Mouse (Mus musculus): ENCODE measurements around the gene Tifa. TPM values are rescaled to one million over a fixed set of nuclear protein-coding genes. Genes with fewer than 3 reads are reported as not detected.

Tifa gene
- polyA plus RNA-seq, 1 experiment from 2014 or later: 3.1 TPM

GRCm38 (mm10) chr3:127879968-127880367, 90.4 kb downstream of the Tifa start:
- WGBS: 88% methylated on average over 3 of the region's 3 CpGs
- no peak for ATAC-seq
- H3K27ac ChIP-seq (ENCODE audit: low read length): no peak overlapping the region
- H3K4me3 ChIP-seq (ENCODE audit: low read depth, low read length): no peak overlapping the region
- H3K27me3 ChIP-seq (ENCODE audit: control insufficient read depth, insufficient read depth, low read depth, low read length): no peaks in the 10 kb centered on the region
- H3K9ac ChIP-seq (ENCODE audit: low read depth, low read length): no peak overlapping the region
- no peaks in the 10 kb centered on the region for H3K4me1 ChIP-seq (ENCODE audit: control insufficient read depth, insufficient read depth, low read length)
- H3K9me3 ChIP-seq (replicated peaks; ENCODE audit: control insufficient read depth, low read length, poor library complexity, severe bottlenecking): no peaks in the 10 kb centered on the region
- H3K4me2 ChIP-seq (ENCODE audit: low read length): no peak overlapping the region
- H3K36me3 ChIP-seq (ENCODE audit: control insufficient read depth, insufficient read depth, low read length): no peaks in the 10 kb centered on the region

- Histone ChIP-seq H3K4me1 (ENCODE audit: control insufficient read depth, insufficient read depth, low read length) (no peaks in the 10 kb centered on the region), H3K27me3 (ENCODE audit: control insufficient read depth, insufficient read depth, low read depth, low read length) (no peaks in the 10 kb centered on the region), H3K9me3 (replicated peaks; ENCODE audit: control insufficient read depth, low read length, poor library complexity, severe bottlenecking) (no peaks in the 10 kb centered on the region), H3K4me2 (ENCODE audit: low read length) (no peak overlapping the region), H3K36me3 (ENCODE audit: control insufficient read depth, insufficient read depth, low read length) (no peaks in the 10 kb centered on the region), H3K27ac (ENCODE audit: low read length) (no peak overlapping the region), H3K9ac (ENCODE audit: low read depth, low read length) (no peak overlapping the region), H3K4me3 (ENCODE audit: low read depth, low read length) (no peak overlapping the region)
- no peak for ATAC-seq
- WGBS: 61% methylated on average over 2 of the region's 2 CpGs
These were observed 92.1 kb downstream of the Tifa start for GRCm38 (mm10) chr3:127881684-127882083.

Other genes starting within 250 kb of the Tifa start
- gene Larp7, start 236.5 kb upstream of the Tifa start, polyA plus RNA-seq (2015; fragmentation: Nextera tagmentation; extraction: Ambion mirVana): 25.2 and 27.5 TPM in 2 replicates
- 2.4 and 2.5 TPM in 2 replicates for gene Zgrf1, start 236.3 kb upstream of the Tifa start, polyA plus RNA-seq (2015; fragmentation: Nextera tagmentation; extraction: Ambion mirVana)
- gene Neurog2, start 156.7 kb upstream of the Tifa start, polyA plus RNA-seq (2015; fragmentation: Nextera tagmentation; extraction: Ambion mirVana): 5.2 and 16.9 TPM in 2 replicates
- 0.38 and 0.73 TPM in 2 replicates for gene Alpk1, start 9.3 kb upstream of the Tifa start, polyA plus RNA-seq (2015; fragmentation: Nextera tagmentation; extraction: Ambion mirVana)
- 90.2 and 92.1 TPM in 2 replicates for gene Ap1ar, start 47.7 kb downstream of the Tifa start, polyA plus RNA-seq (2015; fragmentation: Nextera tagmentation; extraction: Ambion mirVana)
- 6.8 and 8.5 TPM in 2 replicates for gene Fam241a, start 106.5 kb downstream of the Tifa start, polyA plus RNA-seq (2015; fragmentation: Nextera tagmentation; extraction: Ambion mirVana)